ENCODE assay signal across 26 mouse cellular contexts in genomic region chr11:20837366-20837765, GRCm38 (mm10). TPM values are rescaled to one million over a fixed set of nuclear protein-coding genes. Genes with fewer than 3 reads are reported as not detected.
A peak's percentile ranks its signal among the peaks of the same experiment; 100 is the strongest.
DNase-seq lines count a peak whose midpoint lies in the region; ATAC-seq lines count a peak whose summit lies in the region.
"Had no signal": no experiment of that assay in that cellular context is flagged by ENCODE, and none has a peak within 500 bp of the region (broad histone marks: within the 10 kb centered on the region; RNA-seq: fewer than 3 reads in every experiment).

No protein-coding gene starts in this region.

- H3K9ac ChIP-seq in kidney, embryonic 16.5 days (replicated peaks; ENCODE audit: low read length): no peak overlapping the region
- no peak overlapping the region for H3K9ac ChIP-seq in kidney, embryonic 14.5 days (ENCODE audit: low read depth, low read length)
- no peak overlapping the region for H3K9ac ChIP-seq in neural tube, embryonic 15.5 days (replicated peaks)
- H3K9ac ChIP-seq: embryonic facial prominence, embryonic 13.5 days; forebrain, embryonic 13.5 days; hindbrain, embryonic 13.5 days had no signal

- H3K9me3 ChIP-seq in kidney, embryonic 16.5 days (ENCODE audit: low read length): no peaks in the 10 kb centered on the region
- no peaks in the 10 kb centered on the region for H3K9me3 ChIP-seq in kidney, embryonic 14.5 days (ENCODE audit: control insufficient read depth, low read length)
- no peaks in the 10 kb centered on the region for H3K9me3 ChIP-seq in neural tube, embryonic 15.5 days (replicated peaks)
- H3K9me3 ChIP-seq: embryonic facial prominence, embryonic 10.5 days; embryonic facial prominence, embryonic 13.5 days; forebrain, embryonic 13.5 days; hindbrain, embryonic 10.5 days; hindbrain, embryonic 13.5 days had no signal

- H3K27ac ChIP-seq in kidney, embryonic 16.5 days (ENCODE audit: low read length): no peak overlapping the region
- no peak overlapping the region for H3K27ac ChIP-seq in kidney, embryonic 14.5 days (ENCODE audit: low read depth, low read length)
- H3K27ac ChIP-seq in neural tube, embryonic 15.5 days (replicated peaks): 0 out of 2 replicates have a peak overlapping the region, but pooled peaks have one; percentile 2
- H3K27ac ChIP-seq: embryonic facial prominence, embryonic 10.5 days; embryonic facial prominence, embryonic 13.5 days; forebrain, embryonic 13.5 days; hindbrain, embryonic 10.5 days; hindbrain, embryonic 13.5 days had no signal

- no peak for ATAC-seq in kidney, embryonic 16.5 days (ENCODE audit: low FRiP score, low TSS enrichment)
- ATAC-seq in kidney, embryonic 14.5 days (ENCODE audit: low FRiP score, low TSS enrichment): no peak
- no peak for ATAC-seq in neural tube, embryonic 15.5 days (ENCODE audit: low FRiP score)
- ATAC-seq: CD4-positive, CD25-positive, alpha-beta regulatory T cell, adult 4 months; forebrain, embryonic 13.5 days; forebrain, embryonic 16.5 days had no signal

- H3K4me1 ChIP-seq in kidney, embryonic 16.5 days (ENCODE audit: insufficient read depth, low read length): no peaks in the 10 kb centered on the region; the same call in 1 of the 2 replicates
- peaks cover 4% of the 10 kb centered on the region; the same call in 1 of the 2 replicates for H3K4me1 ChIP-seq in kidney, embryonic 14.5 days (ENCODE audit: control insufficient read depth, insufficient read depth, low read length)
- peaks cover 9% of the 10 kb centered on the region for H3K4me1 ChIP-seq in neural tube, embryonic 15.5 days
- H3K4me1 ChIP-seq: forebrain, embryonic 13.5 days; hindbrain, embryonic 10.5 days; hindbrain, embryonic 13.5 days had no signal

- no peak overlapping the region for H3K4me3 ChIP-seq in kidney, embryonic 16.5 days (ENCODE audit: low read length)
- H3K4me3 ChIP-seq in kidney, embryonic 14.5 days (ENCODE audit: low read length): no peak overlapping the region
- no peak overlapping the region for H3K4me3 ChIP-seq in neural tube, embryonic 15.5 days (replicated peaks)
- H3K4me3 ChIP-seq: embryonic facial prominence, embryonic 10.5 days; embryonic facial prominence, embryonic 13.5 days; erythroblast, embryonic 14.5 days; forebrain, embryonic 13.5 days; hindbrain, embryonic 10.5 days; hindbrain, embryonic 13.5 days had no signal

- no peaks in the 10 kb centered on the region for H3K36me3 ChIP-seq in kidney, embryonic 16.5 days (ENCODE audit: insufficient read depth, low read length)
- H3K36me3 ChIP-seq in kidney, embryonic 14.5 days (ENCODE audit: control insufficient read depth, insufficient read depth, low read length): no peaks in the 10 kb centered on the region
- no peaks in the 10 kb centered on the region for H3K36me3 ChIP-seq in neural tube, embryonic 15.5 days
- H3K36me3 ChIP-seq: embryonic facial prominence, embryonic 10.5 days; embryonic facial prominence, embryonic 13.5 days; hindbrain, embryonic 10.5 days; hindbrain, embryonic 13.5 days had no signal

- no peaks in the 10 kb centered on the region for H3K27me3 ChIP-seq in kidney, embryonic 16.5 days (ENCODE audit: insufficient read depth, low read length)
- no peaks in the 10 kb centered on the region for H3K27me3 ChIP-seq in kidney, embryonic 14.5 days (ENCODE audit: control insufficient read depth, insufficient read depth, low read length)
- no peaks in the 10 kb centered on the region for H3K27me3 ChIP-seq in neural tube, embryonic 15.5 days (replicated peaks)
- H3K27me3 ChIP-seq: forebrain, embryonic 13.5 days had no signal

- peak; percentile 34 for DNase-seq in kidney, adult 18-20 months
- DNase-seq in kidney, adult 9 months: peak; percentile 63
- DNase-seq in kidney, postnatal 25 days: peak; percentile 32 to 72
- no peak for DNase-seq in adrenal gland, adult (ENCODE audit: inconsistent age in 2 of 2, low spot score in 1 of 2)
- DNase-seq: adrenal gland, adult 8-10 months; adrenal gland, postnatal 25 days; cerebellum, adult 11-12 months; cerebellum, adult 8-10 months; cerebellum, postnatal 10 days; cerebellum, postnatal 36 days; embryo, embryonic 11 days; gastrocnemius, postnatal 10 days; gastrocnemius, postnatal 36 days; heart, postnatal 36 days had no signal

- no peak overlapping the region for H3K4me2 ChIP-seq in kidney, embryonic 16.5 days (replicated peaks; ENCODE audit: low read depth, low read length)
- no peak overlapping the region for H3K4me2 ChIP-seq in kidney, embryonic 14.5 days (replicated peaks; ENCODE audit: low read depth, low read length)
- no peak overlapping the region for H3K4me2 ChIP-seq in neural tube, embryonic 15.5 days
- H3K4me2 ChIP-seq: embryonic facial prominence, embryonic 13.5 days; forebrain, embryonic 13.5 days; heart, embryonic 11.5 days; hindbrain, embryonic 13.5 days had no signal

- WGBS in kidney, embryonic 16.5 days: 80% methylated on average over 5 of the region's 5 CpGs
- 86% methylated on average over 5 of the region's 5 CpGs for WGBS in kidney, embryonic 14.5 days
- WGBS in neural tube, embryonic 15.5 days: 86% methylated on average over 5 of the region's 5 CpGs

RNA-seq across cellular contexts. Expression of gene Lgalsl, which starts 6.5 kb away (rescaled TPM):
- 29.1 and 33.3 TPM in 2 replicates for polyA plus RNA-seq in kidney, embryonic 16.5 days (2015; fragmentation: Nextera tagmentation; extraction: Ambion mirVana)
- 21.1 and 30.6 TPM in 2 replicates for polyA plus RNA-seq in kidney, embryonic 14.5 days (2014; fragmentation: Nextera tagmentation; extraction: Ambion mirVana)
- polyA plus RNA-seq in neural tube, embryonic 15.5 days (2015; fragmentation: Nextera tagmentation; extraction: Ambion mirVana): 63.9 and 70.5 TPM in 2 replicates

Comparison
In these comparisons a context has a peak if more than half of its experiments do, and no peak if none do; other contexts are left out.
1. DNase-seq: peak in kidney, adult 18-20 months (single experiment), kidney, adult 9 months (single experiment) and kidney, postnatal 25 days (2 of 2); none in adrenal gland, adult (0 of 2).